Comparison of ENCODE assay signal across 14 mouse cellular contexts in the genomic region with DNA sequence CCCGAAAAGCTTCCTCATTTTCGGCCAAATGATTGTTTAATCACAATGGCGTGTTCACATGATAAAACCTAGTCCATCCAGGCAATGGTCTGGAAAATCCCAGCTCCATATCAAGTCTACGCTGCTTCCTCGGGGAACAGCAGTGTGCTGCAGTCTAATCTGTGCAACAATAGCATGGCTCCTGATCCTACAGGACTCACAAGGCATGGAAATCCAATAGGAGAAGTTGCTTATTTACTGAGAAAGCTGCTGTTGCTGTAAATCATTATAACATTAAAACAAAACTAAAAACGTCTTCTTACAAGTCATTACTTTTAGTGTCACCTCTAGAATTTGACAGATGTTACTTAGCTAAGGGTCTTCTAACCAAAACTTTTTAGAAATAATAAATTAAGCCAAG.
"Had no signal": no experiment of that assay in that cellular context is flagged by ENCODE, and none has a peak within 500 bp of the region (broad histone marks: within the 10 kb centered on the region; RNA-seq: fewer than 3 reads in every experiment).

No protein-coding gene starts in this region.

- H3K9me3 ChIP-seq: limb, embryonic 12.5 days; megakaryocyte, embryonic 14.5 days; midbrain, embryonic 15.5 days; neural tube, embryonic 12.5 days had no signal

- H3K27me3 ChIP-seq: limb, embryonic 12.5 days; midbrain, embryonic 15.5 days; neural tube, embryonic 12.5 days had no signal

- H3K4me1 ChIP-seq: megakaryocyte, embryonic 14.5 days; midbrain, embryonic 15.5 days; neural tube, embryonic 12.5 days had no signal

- DNase-seq: kidney, postnatal 4 days; liver; thymus, postnatal 4 days had no signal

- H3K27ac ChIP-seq: layer of hippocampus, adult 2 months; limb, embryonic 12.5 days; liver, embryonic 14.5 days; macrophage; midbrain, embryonic 15.5 days; neural tube, embryonic 12.5 days; stomach, postnatal 0 days had no signal

- ATAC-seq: inflammation-experienced regulatory T-cells, adult 6 months; intestine, postnatal 0 days; midbrain, embryonic 15.5 days had no signal

- H3K4me3 ChIP-seq: layer of hippocampus, adult 2 months; limb, embryonic 12.5 days; megakaryocyte, embryonic 14.5 days; midbrain, embryonic 15.5 days; neural tube, embryonic 12.5 days had no signal

- H3K4me2 ChIP-seq: limb, embryonic 12.5 days; midbrain, embryonic 11.5 days; midbrain, embryonic 15.5 days; neural tube, embryonic 12.5 days had no signal

- H3K36me3 ChIP-seq: limb, embryonic 12.5 days; midbrain, embryonic 15.5 days; neural tube, embryonic 12.5 days had no signal

- H3K9ac ChIP-seq: limb, embryonic 12.5 days; liver, embryonic 14.5 days; midbrain, embryonic 15.5 days; neural tube, embryonic 12.5 days had no signal
